Mouse (Mus musculus): ENCODE data around the gene Aebp1. TPM values are rescaled to one million over a fixed set of nuclear protein-coding genes. Genes with fewer than 3 reads are reported as not detected.
"Not testable (repeated sequence)": the region's sequence is repeated elsewhere in the genome, so short reads cannot be mapped to it uniquely, and the experiment has no call there.

The Aebp1 gene
- polyA plus RNA-seq, 1 experiment, result 10.3 TPM

GRCm38 (mm10) chr11:5887250-5887649 is 25.5 kb downstream of the Aebp1 start:
- Histone ChIP-seq H3K27me3 (ENCODE audit: control insufficient read depth, insufficient read depth, low read length) (no peaks in the 10 kb centered on the region), H3K4me3 (replicated peaks; ENCODE audit: insufficient read depth, low read depth, low read length) (no peak overlapping the region), H3K4me1 (ENCODE audit: control insufficient read depth, insufficient read depth, low read length) (peaks cover 14% of the 10 kb centered on the region), H3K27ac (ENCODE audit: insufficient read depth, low read length) (no peak overlapping the region)
- DNase-seq, result no peak
- whole genome bisulfite sequencing, result 65% methylated on average over 5 of the region's 5 CpGs
- TF ChIP-seq POLR2A (IDR thresholded peaks at IDR 0.05; ENCODE audit: borderline replicate concordance, insufficient read depth, low read length) (no peak), CTCF (IDR thresholded peaks at IDR 0.05; ENCODE audit: borderline replicate concordance, insufficient read depth, low read depth, low read length) (no peak)

- H3K27ac ChIP-seq (ENCODE audit: insufficient read depth, low read length); H3K27me3 ChIP-seq (ENCODE audit: control insufficient read depth, insufficient read depth, low read length): not testable (repeated sequence)
These were observed 26.8 kb downstream of the Aebp1 start for GRCm38 (mm10) chr11:5888563-5888962.

GRCm38 (mm10) chr11:5892151-5892591 is 30.4 kb downstream of the Aebp1 start:
- no peaks in the 10 kb centered on the region for H3K27me3 ChIP-seq (ENCODE audit: control insufficient read depth, insufficient read depth, low read length)
- peak; percentile 66 to 73 for DNase-seq
- H3K4me3 ChIP-seq (replicated peaks; ENCODE audit: insufficient read depth, low read depth, low read length), result no peak overlapping the region
- 9% methylated on average over 8 of the region's 8 CpGs for WGBS
- H3K27ac ChIP-seq (ENCODE audit: insufficient read depth, low read length), result peak overlapping the region; percentile 67
- TF ChIP-seq POLR2A (IDR thresholded peaks at IDR 0.05; ENCODE audit: borderline replicate concordance, insufficient read depth, low read length) (peak; percentile 15; the same call in 1 of the 2 replicates), CTCF (IDR thresholded peaks at IDR 0.05; ENCODE audit: borderline replicate concordance, insufficient read depth, low read depth, low read length) (no peak)
- H3K4me1 ChIP-seq (ENCODE audit: control insufficient read depth, insufficient read depth, low read length), result peaks cover 18% of the 10 kb centered on the region

More at GRCm38 (mm10) chr11:5888563-5888962, 26.8 kb downstream of the Aebp1 start:
- WGBS, result 76% methylated on average over 5 of the region's 5 CpGs
- not testable (repeated sequence) for DNase-seq; H3K4me3 ChIP-seq (replicated peaks; ENCODE audit: insufficient read depth, low read depth, low read length)
- H3K4me1 ChIP-seq (ENCODE audit: control insufficient read depth, insufficient read depth, low read length), result peaks cover 18% of the 10 kb centered on the region

- no peak overlapping the region for H3K4me3 ChIP-seq (replicated peaks; ENCODE audit: insufficient read depth, low read depth, low read length)
- peak in 1 of 2 experiments; percentile 54 for DNase-seq
- TF ChIP-seq POLR2A (IDR thresholded peaks at IDR 0.05; ENCODE audit: borderline replicate concordance, insufficient read depth, low read length), result no peak
- TF ChIP-seq CTCF (IDR thresholded peaks at IDR 0.05; ENCODE audit: borderline replicate concordance, insufficient read depth, low read depth, low read length), result no peak
- no peaks in the 10 kb centered on the region for H3K27me3 ChIP-seq (ENCODE audit: control insufficient read depth, insufficient read depth, low read length)
- H3K4me1 ChIP-seq (ENCODE audit: control insufficient read depth, insufficient read depth, low read length), result peaks cover 18% of the 10 kb centered on the region
- H3K27ac ChIP-seq (ENCODE audit: insufficient read depth, low read length), result peak overlapping the region; percentile 67
- 32% methylated on average over 4 of the region's 4 CpGs for WGBS
These were observed 31.1 kb downstream of the Aebp1 start for GRCm38 (mm10) chr11:5892810-5893368.

- Histone ChIP-seq H3K4me3 (replicated peaks; ENCODE audit: insufficient read depth, low read depth, low read length) (no peak overlapping the region), H3K4me1 (ENCODE audit: control insufficient read depth, insufficient read depth, low read length) (peaks cover 18% of the 10 kb centered on the region), H3K27ac (ENCODE audit: insufficient read depth, low read length) (no peak overlapping the region), H3K27me3 (ENCODE audit: control insufficient read depth, insufficient read depth, low read length) (no peaks in the 10 kb centered on the region)
- TF ChIP-seq CTCF (IDR thresholded peaks at IDR 0.05; ENCODE audit: borderline replicate concordance, insufficient read depth, low read depth, low read length) (no peak), POLR2A (IDR thresholded peaks at IDR 0.05; ENCODE audit: borderline replicate concordance, insufficient read depth, low read length) (no peak)
- DNase-seq, result no peak
- 95% methylated on average over 6 of the region's 6 CpGs for WGBS
These were observed 32.1 kb downstream of the Aebp1 start for GRCm38 (mm10) chr11:5893807-5894206.

GRCm38 (mm10) chr11:5897230-5897629 is 35.5 kb downstream of the Aebp1 start:
- WGBS, result 46% methylated on average over 16 of the region's 16 CpGs
- Histone ChIP-seq H3K27me3 (ENCODE audit: control insufficient read depth, insufficient read depth, low read length) (no peaks in the 10 kb centered on the region), H3K27ac (ENCODE audit: insufficient read depth, low read length) (no peak overlapping the region), H3K4me3 (replicated peaks; ENCODE audit: insufficient read depth, low read depth, low read length) (no peak overlapping the region), H3K4me1 (ENCODE audit: control insufficient read depth, insufficient read depth, low read length) (peaks cover 11% of the 10 kb centered on the region)
- TF ChIP-seq POLR2A (IDR thresholded peaks at IDR 0.05; ENCODE audit: borderline replicate concordance, insufficient read depth, low read length) (no peak), CTCF (IDR thresholded peaks at IDR 0.05; ENCODE audit: borderline replicate concordance, insufficient read depth, low read depth, low read length) (no peak)
- DNase-seq, result no peak

- Histone ChIP-seq H3K27me3 (ENCODE audit: control insufficient read depth, insufficient read depth, low read length) (no peaks in the 10 kb centered on the region), H3K4me1 (ENCODE audit: control insufficient read depth, insufficient read depth, low read length) (peaks cover 8% of the 10 kb centered on the region; the same call in 1 of the 2 replicates), H3K4me3 (replicated peaks; ENCODE audit: insufficient read depth, low read depth, low read length) (no peak overlapping the region), H3K27ac (ENCODE audit: insufficient read depth, low read length) (no peak overlapping the region)
- no peak for DNase-seq
- TF ChIP-seq POLR2A (IDR thresholded peaks at IDR 0.05; ENCODE audit: borderline replicate concordance, insufficient read depth, low read length), result no peak
- TF ChIP-seq CTCF (IDR thresholded peaks at IDR 0.05; ENCODE audit: borderline replicate concordance, insufficient read depth, low read depth, low read length), result no peak
- WGBS, result 61% methylated on average over 10 of the region's 10 CpGs
These were observed 36.1 kb downstream of the Aebp1 start for GRCm38 (mm10) chr11:5897839-5898238.

- TF ChIP-seq POLR2A (IDR thresholded peaks at IDR 0.05; ENCODE audit: borderline replicate concordance, insufficient read depth, low read length) (no peak), CTCF (IDR thresholded peaks at IDR 0.05; ENCODE audit: borderline replicate concordance, insufficient read depth, low read depth, low read length) (no peak)
- no peak for DNase-seq
- Histone ChIP-seq H3K4me3 (replicated peaks; ENCODE audit: insufficient read depth, low read depth, low read length) (no peak within 1 kb of the TSS), H3K27me3 (ENCODE audit: control insufficient read depth, insufficient read depth, low read length) (no peaks in the 10 kb centered on the region), H3K4me1 (ENCODE audit: control insufficient read depth, insufficient read depth, low read length) (peaks cover 8% of the 10 kb centered on the region; the same call in 1 of the 2 replicates), H3K27ac (ENCODE audit: insufficient read depth, low read length) (no peak within 1 kb of the TSS)
- 84% methylated on average over 5 of the region's 5 CpGs for WGBS
These were observed 36.8 kb downstream of the Aebp1 start, which contains the start of gene Myl7 for GRCm38 (mm10) chr11:5898531-5898930. Gene Myl7 (minus strand): TSS chr11:5898782.

Measured in cerebellum, adult 2 months (tissue).